Mouse (Mus musculus): Measurements from ENCODE around the gene OR5BS1P. TPM values are rescaled to one million over a fixed set of nuclear protein-coding genes. Genes with fewer than 3 reads are reported as not detected.

The OR5BS1P gene
- not detected for polyA plus RNA-seq (2017; shearing (Covaris generic))

DNA sequence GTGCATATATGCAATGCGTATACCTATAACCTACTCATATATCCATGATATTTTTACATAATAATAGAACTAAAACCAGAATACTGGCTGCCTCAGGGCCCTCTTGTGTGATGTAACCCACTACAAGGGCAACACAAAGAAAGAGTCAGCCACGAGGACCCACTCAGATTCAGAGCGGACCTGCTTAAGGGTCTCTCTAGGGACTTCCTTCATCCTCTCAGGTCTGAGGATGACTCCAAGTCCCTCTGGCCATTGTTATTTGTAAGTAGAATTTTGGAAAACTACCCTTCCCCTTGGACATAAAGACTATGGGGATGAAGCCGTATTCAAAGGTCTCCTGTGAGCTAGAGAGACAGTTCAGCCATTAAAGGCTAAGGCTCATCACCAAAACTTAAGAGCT, at the start of gene OR5BS1P:
Gene OR5BS1P, plus strand, starts transcription at position 301 of the 400 bp plus-strand sequence.

GRCm38 (mm10) chr15:98430925-98431324, 38.8 kb upstream of the OR5BS1P start, which contains the start of gene Olfr282:
Gene Olfr282 (plus strand): TSS chr15:98431225.

GRCm38 (mm10) chr15:98452288-98452687, 17.4 kb upstream of the OR5BS1P start, which contains the start of gene Olfr281:
Gene Olfr281 (plus strand): TSS chr15:98452588.

GRCm38 (mm10) chr15:98482701-98483100, 13.0 kb downstream of the OR5BS1P start, which contains the start of gene Lalba:
Gene Lalba (minus strand): TSS chr15:98482721.

GRCm38 (mm10) chr15:98492102-98492501, 22.4 kb downstream of the OR5BS1P start, which contains the start of gene Olfr279:
Gene Olfr279 (plus strand): TSS chr15:98492402.

Other genes with a start within 250 kb of the OR5BS1P start
- 0.33 TPM for gene Gm44579, start 248.9 kb upstream of the OR5BS1P start, polyA plus RNA-seq (2017; shearing (Covaris generic))
- not detected for gene Olfr287, start 248.8 kb upstream of the OR5BS1P start, polyA plus RNA-seq (2017; shearing (Covaris generic))
- gene Olfr286, start 235.4 kb upstream of the OR5BS1P start, polyA plus RNA-seq (2017; shearing (Covaris generic)) = 0.38 TPM
- gene H1fnt, start 212.6 kb upstream of the OR5BS1P start, polyA plus RNA-seq (2017; shearing (Covaris generic)) = not detected
- gene Zfp641, start 173.7 kb upstream of the OR5BS1P start, polyA plus RNA-seq (2017; shearing (Covaris generic)) = not detected
- gene Olfr285, start 152.5 kb upstream of the OR5BS1P start, polyA plus RNA-seq (2017; shearing (Covaris generic)) = 0.10 TPM
- not detected for gene Olfr284, start 128.9 kb upstream of the OR5BS1P start, polyA plus RNA-seq (2017; shearing (Covaris generic))
- gene Olfr283, start 89.0 kb upstream of the OR5BS1P start, polyA plus RNA-seq (2017; shearing (Covaris generic)) = not detected
- gene Olfr282, start 38.7 kb upstream of the OR5BS1P start, polyA plus RNA-seq (2017; shearing (Covaris generic)) = not detected
- gene Olfr281, start 17.3 kb upstream of the OR5BS1P start, polyA plus RNA-seq (2017; shearing (Covaris generic)) = 0.55 TPM
- gene Lalba, start 12.8 kb downstream of the OR5BS1P start, polyA plus RNA-seq (2017; shearing (Covaris generic)) = not detected
- gene Olfr279, start 22.5 kb downstream of the OR5BS1P start, polyA plus RNA-seq (2017; shearing (Covaris generic)) = 0.21 TPM
- gene Kansl2, start 64.4 kb downstream of the OR5BS1P start, polyA plus RNA-seq (2017; shearing (Covaris generic)) = 71.2 TPM
- gene Ccnt1, start 101.0 kb downstream of the OR5BS1P start, polyA plus RNA-seq (2017; shearing (Covaris generic)) = 124 TPM
- gene 4930415O20Rik, start 101.1 kb downstream of the OR5BS1P start, polyA plus RNA-seq (2017; shearing (Covaris generic)) = not detected
- 0.56 TPM for gene Adcy6, start 140.2 kb downstream of the OR5BS1P start, polyA plus RNA-seq (2017; shearing (Covaris generic))
- gene Cacnb3, start 160.9 kb downstream of the OR5BS1P start, polyA plus RNA-seq (2017; shearing (Covaris generic)) = 0.99 TPM
- 26.5 TPM for gene Ddx23, start 193.0 kb downstream of the OR5BS1P start, polyA plus RNA-seq (2017; shearing (Covaris generic))
- 3.1 TPM for gene Rnd1, start 207.6 kb downstream of the OR5BS1P start, polyA plus RNA-seq (2017; shearing (Covaris generic))
- 0.48 TPM for gene Ccdc65, start 238.3 kb downstream of the OR5BS1P start, polyA plus RNA-seq (2017; shearing (Covaris generic))

Measured in effector memory CD4-positive, alpha-beta T cell, adult 7 months (primary cell).